24 mouse cellular contexts compared by ENCODE assay signal in genomic region chr4:45593435-45593991, GRCm38 (mm10).
DNase-seq lines count a peak whose midpoint lies in the region; ATAC-seq and TF ChIP-seq lines count a peak whose summit lies in the region.
"Had no signal": no experiment of that assay in that cellular context is flagged by ENCODE, and none has a peak within 500 bp of the region (broad histone marks: within the 10 kb centered on the region; RNA-seq: fewer than 3 reads in every experiment).

No protein-coding gene starts in this region.

- WGBS in kidney, embryonic 16.5 days = 77% methylated on average over 3 of the region's 3 CpGs
- 91% methylated on average over 3 of the region's 3 CpGs for WGBS in kidney, embryonic 14.5 days

- H3K9me3 ChIP-seq in kidney, embryonic 16.5 days (ENCODE audit: low read length) = no peaks in the 10 kb centered on the region
- no peaks in the 10 kb centered on the region for H3K9me3 ChIP-seq in kidney, embryonic 14.5 days (ENCODE audit: control insufficient read depth, low read length)

- intact Hi-C loops in gastrocnemius, adult 2 months (cut with DNase I) = no loop called here

- no peak for TF ChIP-seq CTCF in gastrocnemius, adult 2 months (IDR thresholded peaks at IDR 0.05)

- no peak overlapping the region for H3K4me3 ChIP-seq in kidney, embryonic 16.5 days (ENCODE audit: low read length)
- H3K4me3 ChIP-seq in kidney, embryonic 14.5 days (ENCODE audit: low read length) = no peak overlapping the region
- no peak overlapping the region for H3K4me3 ChIP-seq in gastrocnemius, adult 2 months
- H3K4me3 ChIP-seq: hindbrain, embryonic 10.5 days; left cerebral cortex, adult 2 months had no signal

- ATAC-seq in kidney, embryonic 16.5 days (ENCODE audit: low FRiP score, low TSS enrichment) = no peak
- no peak for ATAC-seq in kidney, embryonic 14.5 days (ENCODE audit: low FRiP score, low TSS enrichment)
- peak; percentile 61; the same call in 1 of the 2 replicates for ATAC-seq in granulocyte monocyte progenitor cell, adult 5-6 weeks (replicated peaks; ENCODE audit: poor library complexity, severe bottlenecking)
- ATAC-seq in erythroid progenitor cell, adult 5-6 weeks (replicated peaks; ENCODE audit: low FRiP score, poor library complexity, severe bottlenecking) = no peak
- ATAC-seq: forebrain, embryonic 14.5 days had no signal

- no peak overlapping the region for H3K9ac ChIP-seq in kidney, embryonic 16.5 days (replicated peaks; ENCODE audit: low read length)
- H3K9ac ChIP-seq in kidney, embryonic 14.5 days (ENCODE audit: low read depth, low read length) = no peak overlapping the region

- H3K4me1 ChIP-seq in kidney, embryonic 16.5 days (ENCODE audit: insufficient read depth, low read length) = peaks cover 21% of the 10 kb centered on the region
- peaks cover 11% of the 10 kb centered on the region for H3K4me1 ChIP-seq in kidney, embryonic 14.5 days (ENCODE audit: control insufficient read depth, insufficient read depth, low read length)

- DNase-seq in 416B (ENCODE audit: low read depth) = peak; percentile 11
- DNase-seq in ES-CJ7 (ENCODE audit: low read depth, low spot score) = peak; percentile 58
- DNase-seq in gastrocnemius, adult 2 months = no peak
- DNase-seq: adrenal gland, postnatal 36 days; B cell, adult 2 months; cerebellum, adult 18-20 months; cerebellum, postnatal 25 days; gastrocnemius, postnatal 10 days; heart, adult 11 months; kidney, adult 9 months; layer of hippocampus, adult 9-11 months; midbrain, embryonic 14.5 days; right cerebral cortex, postnatal 14 days; spleen, adult 18-20 months; thymus, postnatal 14 days had no signal

- no peaks in the 10 kb centered on the region for H3K36me3 ChIP-seq in kidney, embryonic 16.5 days (ENCODE audit: insufficient read depth, low read length)
- H3K36me3 ChIP-seq in kidney, embryonic 14.5 days (ENCODE audit: control insufficient read depth, insufficient read depth, low read length) = no peaks in the 10 kb centered on the region
- H3K36me3 ChIP-seq: hindbrain, embryonic 10.5 days had no signal

- no peak overlapping the region for H3K4me2 ChIP-seq in kidney, embryonic 16.5 days (replicated peaks; ENCODE audit: low read depth, low read length)
- no peak overlapping the region for H3K4me2 ChIP-seq in kidney, embryonic 14.5 days (replicated peaks; ENCODE audit: low read depth, low read length)
- H3K4me2 ChIP-seq: heart, embryonic 11.5 days had no signal

- peaks cover 7% of the 10 kb centered on the region; the same call in 1 of the 2 replicates for H3K27me3 ChIP-seq in kidney, embryonic 16.5 days (ENCODE audit: insufficient read depth, low read length)
- H3K27me3 ChIP-seq in kidney, embryonic 14.5 days (ENCODE audit: control insufficient read depth, insufficient read depth, low read length) = 0 out of 2 replicates have a peak, but pooled peaks cover 3% of the 10 kb centered on the region
- H3K27me3 ChIP-seq: CH12.LX had no signal

- peak overlapping the region; percentile 61; the same call in 1 of the 2 replicates for H3K27ac ChIP-seq in kidney, embryonic 16.5 days (ENCODE audit: low read length)
- no peak overlapping the region for H3K27ac ChIP-seq in kidney, embryonic 14.5 days (ENCODE audit: low read depth, low read length)
- H3K27ac ChIP-seq in gastrocnemius, adult 2 months = no peak overlapping the region
- H3K27ac ChIP-seq: hindbrain, embryonic 10.5 days; left cerebral cortex, adult 2 months had no signal
